Mouse (Mus musculus): ENCODE data around the gene Il24.

GRCm38 (mm10) chr1:130879927-130880326 is 7.3 kb downstream of the Il24 start:
- TF ChIP-seq CTCF (IDR thresholded peaks at IDR 0.05; ENCODE audit: borderline replicate concordance, insufficient read depth, low read depth, low read length): no peak
- TF ChIP-seq POLR2A (IDR thresholded peaks at IDR 0.05; ENCODE audit: borderline replicate concordance, insufficient read depth, low read length): no peak

Measured in cerebellum, adult 2 months (tissue).